Mouse (Mus musculus): ENCODE measurements around the gene Eme2.

DNA sequence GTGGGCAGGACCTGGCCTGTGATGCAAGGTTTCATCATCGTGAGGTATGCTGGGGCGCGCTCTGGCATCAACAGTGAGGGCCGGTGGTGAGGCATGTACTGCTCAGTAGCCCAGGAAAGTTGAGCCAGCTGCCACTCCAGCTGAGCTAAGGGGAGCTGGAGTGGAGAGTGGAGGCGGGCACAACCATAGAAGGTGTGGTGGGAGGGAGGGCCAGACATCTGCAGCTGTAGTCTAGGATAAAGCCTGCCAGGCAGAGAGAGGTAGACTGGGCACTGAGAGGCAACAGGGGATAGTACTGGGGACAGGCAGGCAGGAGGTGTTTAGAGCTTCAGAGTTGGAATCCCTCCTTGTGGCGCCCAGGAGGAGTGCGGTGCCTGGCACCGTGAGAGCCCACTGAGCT is 34.8 kb downstream of the Eme2 start:
- no peak for TF ChIP-seq MYOG (IDR thresholded peaks at IDR 0.05; ENCODE audit: control insufficient read depth, extremely low read depth, insufficient read length)
- no peak for TF ChIP-seq CTCF (IDR thresholded peaks at IDR 0.05; ENCODE audit: control insufficient read depth, insufficient read depth, insufficient read length)
- no peak for TF ChIP-seq MAX (IDR thresholded peaks at IDR 0.05)
- TF ChIP-seq MYOD1 (IDR thresholded peaks at IDR 0.05; ENCODE audit: control insufficient read depth, insufficient read length, low read depth): no peak
- no peak for TF ChIP-seq CEBPB (IDR thresholded peaks at IDR 0.05; ENCODE audit: low read depth)
- TF ChIP-seq USF1 (IDR thresholded peaks at IDR 0.05; ENCODE audit: low read depth): no peak

All from C2C12 (cell line).